Mouse (Mus musculus) olfactory bulb, adult 2 months (tissue): ENCODE measurements around the gene Podn.

Source experiments
- CTCF ChIP-seq: fragments of 200-500 bp; IDR thresholded peaks from 2 replicates; pipeline ENCODE4 v1.5.1; 2012; ENCODE audit warnings: low read depth, mild to moderate bottlenecking, low read length, moderate library complexity; ENCODE audit not compliant: insufficient read depth
- POLR2A ChIP-seq: fragments of 200-500 bp; IDR thresholded peaks from 2 replicates; pipeline ENCODE4 v1.6.1; 2012; ENCODE audit warnings: mild to moderate bottlenecking, low read depth, low read length, moderate library complexity; ENCODE audit not compliant: insufficient read depth

- TF ChIP-seq CTCF (no peak), POLR2A (no peak)
These were observed 40.7 kb upstream of the Podn start for GRCm38 (mm10) chr4:108136938-108137337.
